Mouse (Mus musculus) megakaryocyte-erythroid progenitor cell, adult 5-6 weeks (primary cell): ENCODE measurements around the gene Ncl. TPM values are rescaled to one million over a fixed set of nuclear protein-coding genes. Genes with fewer than 3 reads are reported as not detected.

ENCODE experiments used
- ATAC-seq: replicated peaks from 2 replicates; pipeline ENCODE4 v1.8.0; 2016; ENCODE audit warnings: mild to moderate bottlenecking, inconsistent platforms; ENCODE audit not compliant: severe bottlenecking, poor library complexity, low FRiP score, low TSS enrichment
- total RNA-seq, 2 experiments: library from RNA; stranded (forward) in 1 of 2; stranded (reverse) in 1 of 2; fragments of 200-1000, 215-1000 nt in 1 of 2; fragments of >200 nt in 1 of 2; fragmentation: Nextera tagmentation in 1 of 2; gene quantifications; 2 replicates each; pipeline ENCODE4 v1.2.3; 2014 to 2017

Ncl gene
- total RNA-seq (2014; fragmentation: Nextera tagmentation), result 973 and 1,006 TPM in 2 replicates
- total RNA-seq (2017), result 1,472 and 1,577 TPM in 2 replicates

DNA sequence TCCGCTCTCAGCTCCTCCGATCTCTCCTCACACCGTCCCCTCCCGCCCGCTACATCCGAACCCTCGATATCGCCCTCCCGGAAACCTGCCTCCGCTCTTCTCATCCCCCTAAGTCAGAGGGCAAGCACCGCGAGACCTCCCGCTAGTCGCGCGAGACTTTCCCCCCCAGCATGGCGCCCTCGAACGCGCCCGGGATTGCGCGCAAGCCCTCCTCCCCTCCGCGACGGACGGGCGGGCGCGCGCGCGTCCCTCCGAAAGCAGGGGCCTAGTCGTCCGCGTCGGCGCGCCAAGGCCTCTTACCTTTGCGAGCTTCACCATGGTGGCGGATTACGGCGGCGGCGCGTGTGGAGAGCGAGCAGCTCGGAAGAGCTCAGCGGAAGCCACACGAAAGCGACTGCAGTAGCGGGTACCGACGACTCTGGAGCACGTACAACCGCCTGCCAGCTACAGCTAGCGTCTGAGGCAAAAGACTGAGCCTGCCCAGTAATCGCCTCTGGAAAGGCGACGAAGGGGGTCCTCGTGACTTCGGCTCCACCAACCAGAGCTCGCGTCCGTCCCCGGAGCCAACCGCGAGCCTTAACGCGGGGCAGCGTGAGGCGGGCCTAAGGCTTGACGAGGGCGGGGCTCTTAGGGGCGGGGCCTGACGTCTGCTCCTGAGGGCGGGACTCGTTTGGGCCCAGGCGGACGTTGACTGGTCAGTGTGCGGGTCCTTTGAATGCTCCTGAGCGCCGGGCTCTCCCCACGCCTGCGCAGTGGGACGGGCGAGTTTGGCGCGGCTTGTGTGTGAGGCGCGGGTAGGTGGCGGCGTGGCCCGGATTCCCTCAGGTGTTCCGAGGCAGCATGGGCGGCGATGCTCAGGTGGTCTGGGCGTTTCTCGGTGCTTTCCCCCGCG is at the start of gene Ncl:
Ncl (minus strand) TSS at position 495 of the 892 bp plus-strand sequence.
- peak; percentile 88 for ATAC-seq

- no peak for ATAC-seq
Measured at GRCm38 (mm10) chr1:86408515-86408914, 49.3 kb upstream of the Ncl start.

DNA sequence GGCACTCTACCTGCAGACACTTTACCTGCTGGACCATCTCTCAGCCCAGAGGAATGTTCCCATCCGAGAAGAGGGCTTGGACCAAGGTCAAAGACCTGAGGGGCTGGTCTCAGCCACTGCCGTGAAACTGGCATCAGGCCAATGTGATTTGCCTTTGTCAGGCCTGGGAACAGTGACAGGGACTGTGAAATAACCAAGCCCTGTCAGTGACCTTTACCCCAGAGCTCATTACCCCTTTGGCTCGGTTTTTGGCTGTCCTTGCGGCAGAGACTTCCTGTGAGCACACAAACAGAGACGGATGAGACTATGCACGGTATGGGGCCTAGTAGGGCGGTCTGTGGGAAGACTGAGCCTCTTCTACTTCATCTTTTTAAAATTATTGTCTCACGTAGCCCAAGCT is 47.7 kb upstream of the Ncl start:
- ATAC-seq, result no peak

GRCm38 (mm10) chr1:86406313-86406712 is 47.1 kb upstream of the Ncl start:
- ATAC-seq, result no peak

- no peak for ATAC-seq
Measured at GRCm38 (mm10) chr1:86404834-86405233, 45.6 kb upstream of the Ncl start.

- no peak for ATAC-seq
Measured at GRCm38 (mm10) chr1:86400096-86400754, 41.0 kb upstream of the Ncl start.

DNA sequence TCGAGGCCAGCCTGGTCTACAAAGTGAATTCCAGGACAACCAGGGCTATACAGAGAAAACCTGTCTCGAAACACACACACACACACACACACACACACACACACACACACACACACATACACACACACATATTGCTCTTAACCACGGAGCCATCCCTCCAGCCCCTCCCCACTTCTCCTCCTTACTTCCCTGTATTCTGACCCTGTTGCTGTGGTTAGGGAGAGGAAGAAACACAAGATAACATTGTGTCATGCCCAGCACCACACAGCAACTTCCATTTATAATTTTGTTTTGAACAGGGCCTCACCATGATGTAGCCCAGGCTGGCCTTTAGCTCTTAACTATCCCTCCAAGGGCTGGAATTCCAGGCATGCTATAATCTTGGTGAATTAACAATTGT is 40.1 kb upstream of the Ncl start:
- no peak for ATAC-seq

DNA sequence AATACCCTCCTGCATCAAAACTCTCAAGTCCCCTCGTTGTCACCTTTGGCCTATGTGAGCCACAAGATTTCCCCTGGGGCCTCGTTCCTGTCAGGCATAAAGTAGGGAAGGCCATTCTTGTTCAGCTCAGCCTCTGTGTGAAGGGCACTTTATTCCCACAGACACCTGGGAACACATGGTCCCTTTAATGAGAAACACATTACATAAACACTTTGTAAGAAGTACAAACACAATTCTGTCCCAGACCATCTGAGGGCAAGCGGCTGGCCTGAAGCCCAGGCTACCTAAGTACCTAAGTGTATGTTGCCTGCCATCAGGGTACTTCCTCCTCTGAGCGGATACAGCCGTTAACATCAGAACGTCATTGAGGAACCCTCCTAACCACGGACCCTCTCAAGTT is 39.0 kb upstream of the Ncl start:
- no peak for ATAC-seq

GRCm38 (mm10) chr1:86397621-86398020 is 38.4 kb upstream of the Ncl start:
- ATAC-seq, result no peak

DNA sequence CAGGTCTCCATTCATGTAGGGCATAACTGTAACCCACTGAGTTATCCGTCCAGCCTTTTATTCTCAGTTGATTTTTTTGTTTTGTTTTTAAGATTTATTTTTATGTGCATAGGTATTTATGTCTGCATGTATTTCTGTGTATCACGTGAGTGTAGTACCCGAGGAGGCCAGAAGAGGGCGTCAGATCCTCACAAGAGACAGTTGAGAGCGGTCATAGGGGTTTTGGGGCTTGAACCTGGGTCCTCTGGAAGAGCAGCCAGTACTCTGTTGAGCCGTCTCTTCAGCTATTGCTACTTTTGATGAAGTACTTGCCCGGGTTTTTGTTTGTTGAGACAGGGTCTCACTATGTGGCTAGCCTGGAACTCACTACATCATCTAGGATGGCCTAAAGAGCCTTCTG is 36.7 kb upstream of the Ncl start:
- no peak for ATAC-seq

GRCm38 (mm10) chr1:86394246-86394645 is 35.0 kb upstream of the Ncl start:
- ATAC-seq, result no peak

GRCm38 (mm10) chr1:86393219-86393618 is 34.0 kb upstream of the Ncl start:
- no peak for ATAC-seq

- no peak for ATAC-seq
Measured at GRCm38 (mm10) chr1:86391425-86391824, 32.2 kb upstream of the Ncl start.

DNA sequence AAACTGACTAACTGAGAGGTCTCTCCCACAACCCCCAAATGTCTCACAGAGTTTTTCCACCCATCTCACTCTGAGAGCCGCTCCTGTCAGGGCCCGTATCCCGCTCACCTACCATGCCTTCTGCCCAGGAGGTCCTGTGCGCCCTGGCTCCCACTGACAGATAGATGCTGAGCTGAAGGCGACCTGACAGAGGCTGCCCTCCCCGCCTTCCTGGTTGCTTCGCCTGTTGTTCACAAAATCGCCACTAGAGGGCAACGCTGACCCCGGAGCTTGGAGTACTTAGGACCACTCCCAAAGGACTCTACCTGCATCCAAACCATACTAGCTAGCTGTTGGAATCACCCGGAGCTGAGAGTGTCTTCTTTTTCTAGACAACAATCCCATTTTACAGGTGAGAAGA is 30.0 kb upstream of the Ncl start:
- peak; percentile 76 for ATAC-seq

DNA sequence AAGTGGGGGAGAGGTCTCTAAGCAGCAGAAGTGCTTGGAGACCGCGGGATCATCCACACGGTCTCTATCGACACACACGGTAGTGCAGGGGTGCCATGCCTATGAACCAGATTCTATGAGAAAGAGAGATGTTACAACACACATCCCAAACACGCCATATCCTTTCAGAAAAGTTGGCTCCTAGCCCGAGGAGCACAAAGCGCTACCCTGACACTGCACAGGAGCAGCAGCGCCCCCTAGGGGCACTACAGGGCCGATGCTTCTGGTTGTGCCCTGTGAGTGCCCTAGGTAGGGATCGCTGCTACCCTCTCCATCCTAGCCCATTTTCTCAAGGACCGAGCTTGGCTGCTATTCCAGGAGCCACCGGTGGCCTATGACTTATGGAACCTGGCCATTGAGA is 21.8 kb upstream of the Ncl start:
- peak; percentile 81 for ATAC-seq

- ATAC-seq, result peak; percentile 32; the same call in 1 of the 2 replicates
Measured at GRCm38 (mm10) chr1:86379161-86379569, 20.0 kb upstream of the Ncl start.

DNA sequence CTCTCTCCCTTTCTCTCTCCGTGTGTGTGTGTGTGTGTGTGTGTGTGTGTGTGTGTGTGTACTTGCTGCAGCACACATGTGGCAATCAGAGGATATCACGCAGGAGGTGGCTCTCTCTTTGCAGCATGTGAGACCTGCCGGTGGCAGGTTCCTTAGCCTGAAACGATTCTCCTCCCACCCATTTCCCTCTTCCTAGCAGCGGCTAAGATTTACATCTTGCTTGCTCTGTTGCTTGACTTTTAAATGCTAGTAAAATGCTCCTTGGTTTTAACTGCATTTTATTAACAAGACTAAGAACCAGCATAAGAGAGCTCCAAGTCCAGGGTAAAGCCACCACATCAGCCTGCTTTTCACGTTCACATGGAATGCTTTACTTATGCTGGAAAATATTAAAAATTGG is 19.5 kb upstream of the Ncl start:
- ATAC-seq, result no peak

DNA sequence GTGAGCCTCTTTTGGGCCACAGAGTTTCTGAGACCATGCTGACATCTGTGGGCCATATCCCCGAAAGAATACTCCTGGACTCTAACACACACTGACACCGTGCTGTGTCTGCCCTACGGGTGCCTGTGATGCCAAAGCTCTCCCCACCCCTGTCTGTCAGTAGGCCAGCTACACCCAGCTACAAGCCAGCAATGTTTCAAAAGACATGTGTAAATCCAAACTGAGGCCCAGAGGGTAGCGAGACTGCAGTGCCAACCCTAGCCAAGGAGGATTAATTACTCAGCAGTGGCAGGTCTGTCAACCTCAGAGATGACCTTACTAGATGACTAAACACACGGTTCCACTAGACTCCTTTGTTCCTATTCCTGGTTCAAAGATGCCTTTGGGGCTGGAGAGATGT is 17.2 kb upstream of the Ncl start:
- no peak for ATAC-seq

GRCm38 (mm10) chr1:86371997-86372396 is 12.8 kb upstream of the Ncl start:
- ATAC-seq, result peak; percentile 93

DNA sequence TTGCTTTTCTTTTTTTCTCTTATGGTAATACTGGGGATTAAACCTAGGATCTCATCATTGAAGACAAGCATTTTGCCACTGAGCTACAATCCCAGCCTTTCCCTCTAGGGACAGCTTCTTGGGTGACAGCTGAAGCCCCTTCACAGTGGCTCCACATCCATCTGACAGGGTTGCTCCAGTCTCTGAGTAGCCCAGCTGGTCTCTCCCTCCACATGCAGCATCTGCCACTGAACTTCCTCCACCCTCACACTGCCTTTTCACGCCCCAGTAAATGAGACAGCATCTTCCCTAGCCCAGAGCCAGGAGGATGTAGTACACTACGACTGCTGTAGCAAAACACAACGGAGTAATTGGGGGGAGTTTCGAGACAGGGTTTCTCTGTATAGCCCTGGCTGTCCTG is 8.9 kb upstream of the Ncl start:
- no peak for ATAC-seq

DNA sequence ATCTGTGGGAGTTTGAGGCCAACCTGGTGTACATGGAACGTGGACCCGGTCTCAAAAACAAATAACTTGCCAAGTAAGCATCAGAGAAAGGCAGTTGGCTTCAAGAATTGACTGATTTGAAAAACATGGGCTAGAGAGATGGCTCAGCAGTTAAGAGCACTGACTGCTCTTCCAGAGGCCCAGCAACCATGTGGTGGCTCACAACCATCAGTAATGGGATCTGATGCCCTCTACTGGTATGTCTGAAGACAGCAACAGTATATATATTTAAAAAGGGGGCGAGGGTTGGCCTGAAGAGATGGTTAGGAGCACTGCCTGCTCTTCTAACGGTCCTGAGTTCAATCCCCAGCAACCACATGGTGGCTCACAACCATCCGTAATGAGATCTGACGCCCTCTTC is 4.5 kb upstream of the Ncl start:
- ATAC-seq, result no peak
